Mouse (Mus musculus): Measurements from ENCODE around the gene Spryd7.
"Not testable (repeated sequence)": the region's sequence is repeated elsewhere in the genome, so short reads cannot be mapped to it uniquely, and the experiment has no call there.

DNA sequence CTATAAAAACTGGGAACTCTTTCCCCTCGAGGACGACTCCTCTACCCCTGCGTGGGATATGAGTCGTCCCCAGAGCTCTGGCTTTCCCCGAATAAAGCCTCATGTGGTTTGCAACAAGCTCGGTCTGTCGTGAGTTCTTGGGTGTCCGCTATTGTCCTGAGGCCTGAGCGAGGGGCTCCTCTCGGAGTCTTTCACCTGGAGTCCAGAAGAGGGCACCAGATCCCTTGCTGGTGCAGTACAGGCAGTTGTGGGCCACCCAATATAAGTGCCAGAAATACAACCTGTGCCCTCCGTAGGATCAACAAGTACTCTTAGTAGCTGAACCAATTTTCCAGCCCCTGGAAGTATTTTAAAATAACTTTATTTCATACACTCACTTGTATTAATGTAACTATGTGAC, 18.9 kb downstream of the Spryd7 start:
- TF ChIP-seq CTCF (IDR thresholded peaks at IDR 0.05; ENCODE audit: low read depth): peak; percentile 43; the same call in 1 of the 2 replicates
- TF ChIP-seq EP300 (optimal IDR thresholded peaks at IDR 0.05): not testable (repeated sequence)

All from stomach, postnatal 0 days (tissue).